Mouse (Mus musculus): ENCODE results near the gene Bcl7a. TPM values are rescaled to one million over a fixed set of nuclear protein-coding genes. Genes with fewer than 3 reads are reported as not detected.

The Bcl7a gene
- polyA plus RNA-seq, 1 experiment: 13.0 TPM

- no peak for TF ChIP-seq FLI1 (IDR thresholded peaks at IDR 0.05; ENCODE audit: low read length)
- no peak for TF ChIP-seq GATA1 (IDR thresholded peaks at IDR 0.05; ENCODE audit: borderline replicate concordance, low read length)
- peaks cover 41% of the 10 kb centered on the region for H3K36me3 ChIP-seq (replicated peaks; ENCODE audit: low read length)
- no peaks in the 10 kb centered on the region for H3K9me3 ChIP-seq
- H3K4me1 ChIP-seq: peaks cover 28% of the 10 kb centered on the region
- no peaks in the 10 kb centered on the region for H3K27me3 ChIP-seq (replicated peaks)
- H3K4me3 ChIP-seq (replicated peaks): no peak overlapping the region
Measured at GRCm38 (mm10) chr5:123375262-123375661, 31.6 kb downstream of the Bcl7a start.

DNA sequence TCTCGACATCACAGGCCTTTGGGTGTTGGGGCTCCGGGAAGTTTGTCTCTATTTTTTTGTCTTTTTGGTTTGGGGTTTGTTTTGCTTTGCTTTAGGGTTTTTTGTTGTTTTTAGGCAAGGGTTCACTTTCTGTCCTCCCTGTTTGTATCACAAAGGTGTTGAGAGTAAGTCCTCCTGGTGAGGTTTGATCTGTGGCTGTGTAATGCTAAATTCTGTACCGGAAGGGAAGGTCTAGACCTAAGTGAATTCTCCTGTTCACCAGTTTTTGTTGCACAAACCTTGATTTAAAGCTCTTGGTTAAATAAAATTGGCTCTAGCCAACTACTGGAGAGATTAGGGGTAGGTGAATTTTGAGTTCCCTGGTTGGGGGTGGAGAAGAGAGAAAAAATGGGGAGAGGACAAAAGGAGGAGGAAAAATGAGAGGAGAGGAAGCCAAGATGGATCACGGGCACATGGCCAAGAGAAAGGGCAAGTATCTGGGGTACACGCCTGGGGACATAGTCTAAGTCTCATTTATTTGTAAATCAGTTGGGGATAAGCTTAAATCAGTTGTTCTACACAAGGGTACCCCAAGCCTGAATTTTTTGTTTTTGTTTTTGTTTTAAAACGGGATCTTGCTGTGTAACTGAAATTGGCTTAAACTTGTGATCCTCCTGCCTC is 32.3 kb downstream of the Bcl7a start:
- Histone ChIP-seq H3K36me3 (replicated peaks; ENCODE audit: low read length) (peaks cover 34% of the 10 kb centered on the region), H3K4me3 (replicated peaks) (no peak overlapping the region), H3K27me3 (replicated peaks) (no peaks in the 10 kb centered on the region), H3K9me3 (no peaks in the 10 kb centered on the region), H3K4me1 (peaks cover 25% of the 10 kb centered on the region)
- TF ChIP-seq FLI1 (IDR thresholded peaks at IDR 0.05; ENCODE audit: low read length): no peak
- TF ChIP-seq GATA1 (IDR thresholded peaks at IDR 0.05; ENCODE audit: borderline replicate concordance, low read length): no peak

DNA sequence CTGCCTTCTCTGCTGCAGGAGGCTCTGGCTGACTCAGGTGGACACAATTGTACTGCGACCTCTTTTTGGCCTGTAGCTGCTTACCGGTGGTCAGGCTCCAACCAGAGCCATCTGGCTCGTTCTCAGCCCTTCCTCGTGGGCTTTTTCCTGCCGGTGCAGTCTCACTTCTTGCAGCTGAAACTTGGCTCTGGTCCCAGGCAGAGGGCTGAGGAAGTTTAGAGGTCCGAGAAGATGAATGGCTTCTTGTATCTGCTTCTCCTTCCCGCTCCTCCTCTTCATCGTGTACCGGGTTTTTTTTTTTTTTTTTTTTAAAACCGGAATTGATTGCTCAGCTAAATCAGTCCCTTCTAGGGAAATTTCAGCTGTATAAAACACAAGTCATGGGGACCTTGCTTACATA is 32.9 kb downstream of the Bcl7a start:
- no peak for TF ChIP-seq FLI1 (IDR thresholded peaks at IDR 0.05; ENCODE audit: low read length)
- no peak for TF ChIP-seq GATA1 (IDR thresholded peaks at IDR 0.05; ENCODE audit: borderline replicate concordance, low read length)
- peaks cover 28% of the 10 kb centered on the region for H3K36me3 ChIP-seq (replicated peaks; ENCODE audit: low read length)
- H3K4me3 ChIP-seq (replicated peaks): no peak overlapping the region
- H3K4me1 ChIP-seq: peaks cover 29% of the 10 kb centered on the region
- H3K27me3 ChIP-seq (replicated peaks): no peaks in the 10 kb centered on the region
- no peaks in the 10 kb centered on the region for H3K9me3 ChIP-seq

DNA sequence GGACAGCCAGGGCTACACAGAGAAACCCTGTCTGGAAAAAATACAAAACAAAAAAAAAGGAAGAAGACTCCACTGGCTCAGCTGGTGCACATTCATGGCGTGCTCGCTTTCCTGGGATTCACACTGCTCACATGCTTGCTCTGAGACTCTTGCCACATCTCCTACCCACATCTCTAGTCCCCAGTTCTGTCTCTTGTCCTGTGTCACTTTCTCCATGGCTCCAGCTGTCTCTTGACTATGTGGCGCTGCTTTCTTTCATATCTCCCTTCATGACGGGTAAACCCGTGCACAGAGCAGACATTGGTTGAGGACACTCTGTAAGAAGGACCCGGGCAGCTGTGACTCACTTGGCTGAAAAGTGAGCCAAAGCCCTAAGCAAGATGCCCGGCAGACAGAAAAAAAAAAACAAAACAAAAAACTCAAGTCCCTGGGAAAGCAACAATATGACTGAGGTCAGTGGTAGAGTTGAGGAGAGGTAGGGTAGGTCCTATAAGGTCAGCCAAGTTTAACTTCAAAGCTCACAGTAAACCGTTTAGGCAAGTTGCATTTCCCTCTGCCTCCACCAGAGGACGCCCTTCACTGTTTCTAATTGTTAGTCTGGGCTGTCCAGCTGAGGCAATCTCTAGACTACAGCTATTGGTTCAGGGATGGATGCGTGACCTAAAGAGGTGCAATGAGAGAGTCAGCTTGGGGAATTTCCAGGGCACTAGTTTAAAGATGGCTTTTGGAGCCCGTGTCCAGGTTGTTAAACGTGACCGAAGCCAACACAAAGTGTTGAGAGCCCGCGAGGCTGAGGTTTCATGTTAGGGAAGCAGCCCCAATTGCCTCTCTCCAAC is 33.7 kb downstream of the Bcl7a start:
- no peak overlapping the region for H3K4me3 ChIP-seq (replicated peaks)
- TF ChIP-seq GATA1 (IDR thresholded peaks at IDR 0.05; ENCODE audit: borderline replicate concordance, low read length) (no peak), FLI1 (IDR thresholded peaks at IDR 0.05; ENCODE audit: low read length) (no peak)
- peaks cover 20% of the 10 kb centered on the region for H3K36me3 ChIP-seq (replicated peaks; ENCODE audit: low read length)
- peaks cover 36% of the 10 kb centered on the region for H3K4me1 ChIP-seq
- no peaks in the 10 kb centered on the region for H3K27me3 ChIP-seq (replicated peaks)
- H3K9me3 ChIP-seq: no peaks in the 10 kb centered on the region

- H3K9me3 ChIP-seq: peaks cover 1% of the 10 kb centered on the region; the same call in 1 of the 2 replicates
Measured at GRCm38 (mm10) chr5:123378712-123379111, 35.1 kb downstream of the Bcl7a start.

DNA sequence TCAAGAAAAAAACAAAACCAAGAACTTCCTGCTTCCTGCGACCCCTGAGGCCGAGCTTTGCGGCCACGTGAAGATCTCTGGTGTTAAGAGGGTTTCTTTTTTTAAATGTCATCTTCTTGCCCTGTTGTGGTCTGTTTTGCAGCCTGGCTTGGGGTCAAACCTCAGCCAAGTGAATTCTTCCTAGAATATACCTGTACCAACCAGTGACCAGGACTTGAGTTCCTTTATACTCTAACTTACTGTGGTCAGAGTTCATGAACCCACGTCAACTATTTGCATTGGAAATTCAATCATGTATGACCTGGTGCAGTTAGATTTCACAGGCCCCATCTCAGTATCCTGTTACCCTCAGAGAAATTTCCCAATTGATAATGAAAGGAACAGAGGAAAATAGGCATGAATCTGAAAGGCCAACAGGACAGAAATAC is 35.9 kb downstream of the Bcl7a start:
- Histone ChIP-seq H3K4me1 (peaks cover 37% of the 10 kb centered on the region), H3K4me3 (replicated peaks) (no peak overlapping the region), H3K9me3 (peaks cover 9% of the 10 kb centered on the region), H3K36me3 (replicated peaks; ENCODE audit: low read length) (peaks cover 9% of the 10 kb centered on the region), H3K27me3 (replicated peaks) (peaks cover 7% of the 10 kb centered on the region)
- TF ChIP-seq GATA1 (IDR thresholded peaks at IDR 0.05; ENCODE audit: borderline replicate concordance, low read length) (no peak), FLI1 (IDR thresholded peaks at IDR 0.05; ENCODE audit: low read length) (no peak)

More at GRCm38 (mm10) chr5:123378712-123379111, 35.1 kb downstream of the Bcl7a start:
- Histone ChIP-seq H3K4me3 (replicated peaks) (no peak overlapping the region), H3K4me1 (peaks cover 37% of the 10 kb centered on the region), H3K27me3 (replicated peaks) (peaks cover under 1% of the 10 kb centered on the region), H3K36me3 (replicated peaks; ENCODE audit: low read length) (peaks cover 7% of the 10 kb centered on the region)
- TF ChIP-seq FLI1 (IDR thresholded peaks at IDR 0.05; ENCODE audit: low read length) (no peak), GATA1 (IDR thresholded peaks at IDR 0.05; ENCODE audit: borderline replicate concordance, low read length) (no peak)

DNA sequence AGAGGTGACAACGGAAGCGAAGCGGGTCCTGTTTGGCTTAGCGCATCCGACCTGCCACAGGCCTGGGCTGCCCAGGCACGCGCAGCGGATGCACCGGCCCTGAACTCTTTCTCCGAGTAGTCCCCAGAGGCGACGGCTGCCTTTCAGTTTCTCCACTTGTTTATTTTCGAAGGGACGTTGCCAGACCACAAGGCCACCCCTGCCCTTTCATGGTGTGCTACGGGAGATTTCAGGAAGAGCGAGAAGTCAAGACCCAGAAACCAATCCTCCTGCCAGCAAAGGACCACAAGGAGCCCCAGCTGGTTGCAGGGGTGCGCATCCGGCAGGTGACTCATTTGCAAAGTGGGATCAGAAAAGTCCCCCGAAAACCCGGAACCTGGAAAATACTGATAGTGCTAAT is 38.3 kb downstream of the Bcl7a start:
- H3K9me3 ChIP-seq: peaks cover 10% of the 10 kb centered on the region
- peak overlapping the region; percentile 73 for H3K4me3 ChIP-seq (replicated peaks)
- H3K27me3 ChIP-seq (replicated peaks): peaks cover 8% of the 10 kb centered on the region
- H3K4me1 ChIP-seq: peaks cover 37% of the 10 kb centered on the region
- TF ChIP-seq GATA1 (IDR thresholded peaks at IDR 0.05; ENCODE audit: borderline replicate concordance, low read length) (no peak), FLI1 (IDR thresholded peaks at IDR 0.05; ENCODE audit: low read length) (no peak)
- peaks cover 6% of the 10 kb centered on the region for H3K36me3 ChIP-seq (replicated peaks; ENCODE audit: low read length)

- peaks cover 10% of the 10 kb centered on the region for H3K9me3 ChIP-seq
- H3K4me1 ChIP-seq: peaks cover 31% of the 10 kb centered on the region
- H3K4me3 ChIP-seq (replicated peaks): no peak overlapping the region
- peaks cover 6% of the 10 kb centered on the region for H3K36me3 ChIP-seq (replicated peaks; ENCODE audit: low read length)
- H3K27me3 ChIP-seq (replicated peaks): peaks cover 8% of the 10 kb centered on the region
- no peak for TF ChIP-seq GATA1 (IDR thresholded peaks at IDR 0.05; ENCODE audit: borderline replicate concordance, low read length)
- TF ChIP-seq FLI1 (IDR thresholded peaks at IDR 0.05; ENCODE audit: low read length): no peak
Measured at GRCm38 (mm10) chr5:123382686-123383085, 39.1 kb downstream of the Bcl7a start.

DNA sequence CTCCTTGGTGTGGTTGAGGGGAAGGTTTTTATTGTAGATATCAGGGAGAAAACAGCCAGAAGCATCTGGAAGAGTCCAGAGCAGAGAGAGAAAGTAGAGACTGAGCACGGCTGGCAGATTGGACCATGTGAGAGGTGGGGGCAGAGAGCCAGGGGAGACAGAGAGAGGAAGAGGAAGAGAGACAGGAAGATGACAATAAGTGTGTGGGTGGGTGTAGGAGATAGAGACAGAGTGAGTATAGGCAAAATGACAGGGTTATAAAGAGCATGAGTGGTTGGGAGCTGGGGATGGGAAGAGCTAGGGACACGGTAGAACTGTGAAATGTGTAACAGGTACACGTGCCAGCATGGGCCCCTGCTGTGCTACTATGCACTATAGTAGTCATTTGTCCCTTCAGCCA is 44.8 kb downstream of the Bcl7a start:
- H3K4me3 ChIP-seq (replicated peaks): peak overlapping the region; percentile 86
- H3K27me3 ChIP-seq (replicated peaks): peaks cover 8% of the 10 kb centered on the region
- H3K36me3 ChIP-seq (replicated peaks; ENCODE audit: low read length): peaks cover 6% of the 10 kb centered on the region
- peaks cover 10% of the 10 kb centered on the region for H3K9me3 ChIP-seq
- peaks cover 38% of the 10 kb centered on the region for H3K4me1 ChIP-seq
- no peak for TF ChIP-seq FLI1 (IDR thresholded peaks at IDR 0.05; ENCODE audit: low read length)
- no peak for TF ChIP-seq GATA1 (IDR thresholded peaks at IDR 0.05; ENCODE audit: borderline replicate concordance, low read length)

Measured in megakaryocyte, embryonic 14.5 days (primary cell).